Mouse (Mus musculus) cerebellum, adult 9-10 months (tissue): ENCODE measurements around the gene Mapkap1.

ENCODE experiments used
- DNase-seq: peaks from one replicate; pipeline ENCODE4 v3.0.0; 2022

Gene Mapkap1

DNA sequence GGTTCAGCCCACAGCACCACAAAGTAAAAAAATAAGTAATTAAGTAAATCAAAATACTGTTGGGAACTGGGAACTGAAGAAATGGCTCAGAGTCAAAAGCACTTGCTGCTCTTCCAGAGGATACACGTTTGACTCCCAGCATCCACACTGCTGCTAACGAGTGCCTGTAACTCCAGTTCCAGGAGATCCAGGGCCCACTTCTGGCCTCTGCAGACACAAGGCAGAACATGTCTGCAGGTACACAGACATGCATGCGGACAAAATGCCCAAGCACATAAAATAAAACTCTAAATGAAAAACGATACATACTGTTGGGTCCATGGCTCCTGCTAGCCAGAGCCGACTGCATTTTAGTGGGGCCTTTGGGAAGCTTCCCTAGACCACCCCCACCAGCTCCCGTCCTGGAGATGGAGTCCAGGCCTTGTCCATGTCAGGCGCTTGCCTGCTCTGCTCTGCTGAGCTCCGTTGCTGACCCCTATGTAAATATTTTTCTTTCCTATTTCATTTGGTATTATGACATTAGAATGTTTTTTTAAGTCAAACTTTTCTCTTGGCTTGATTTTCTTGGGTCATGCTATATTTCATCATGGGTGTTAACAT, 185.9 kb downstream of the Mapkap1 start:
- no peak for DNase-seq

DNA sequence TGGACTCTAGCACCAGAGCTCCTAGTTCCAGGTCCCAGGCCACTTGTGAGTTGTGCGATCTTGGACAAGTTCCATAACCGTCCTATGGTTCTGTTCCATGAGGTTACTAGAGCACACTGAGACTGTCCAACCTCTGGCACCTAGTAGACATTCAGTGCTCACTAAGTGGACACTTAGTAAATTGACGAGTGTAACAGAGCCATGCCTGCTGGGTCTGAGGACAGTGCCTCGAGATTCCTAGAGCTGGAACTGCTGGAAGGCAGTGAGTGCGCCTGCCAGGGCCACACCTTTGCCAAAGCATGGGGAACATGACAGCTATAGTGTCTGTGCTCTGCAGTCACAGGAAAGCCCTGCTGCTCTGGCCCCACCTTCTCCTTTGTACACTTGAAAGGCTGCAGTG, 187.4 kb downstream of the Mapkap1 start:
- DNase-seq, result no peak

DNA sequence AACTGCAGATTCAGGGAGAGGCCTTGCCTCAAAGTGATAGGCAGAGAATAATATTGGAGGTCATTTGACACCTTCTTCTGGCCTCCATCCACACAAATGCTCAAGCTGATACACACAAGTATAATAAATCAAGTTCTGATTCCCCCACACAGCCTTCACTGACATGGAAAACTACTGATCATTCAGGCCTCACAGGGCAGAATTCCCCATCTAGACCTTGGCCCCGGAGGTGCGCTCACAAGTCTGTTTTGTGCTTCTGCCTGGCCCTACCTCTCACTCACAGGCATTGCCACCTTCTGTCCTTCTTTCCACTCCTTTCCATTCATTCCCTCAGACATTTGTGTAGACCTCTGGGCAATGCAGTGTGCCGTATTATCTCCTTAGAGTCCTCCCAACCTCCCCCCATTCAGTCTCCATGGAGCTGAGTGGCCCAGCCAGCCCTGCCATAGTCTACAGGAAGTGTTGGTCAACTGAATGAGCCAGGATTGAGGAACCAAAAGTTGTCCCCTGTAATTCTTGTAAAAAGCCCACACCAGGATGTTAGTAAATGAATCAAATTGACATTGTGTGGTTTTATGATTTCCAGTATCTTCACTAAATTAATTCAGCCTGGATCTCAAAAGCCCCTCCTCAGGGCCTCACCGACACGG, 193.2 kb downstream of the Mapkap1 start:
- no peak for DNase-seq

DNA sequence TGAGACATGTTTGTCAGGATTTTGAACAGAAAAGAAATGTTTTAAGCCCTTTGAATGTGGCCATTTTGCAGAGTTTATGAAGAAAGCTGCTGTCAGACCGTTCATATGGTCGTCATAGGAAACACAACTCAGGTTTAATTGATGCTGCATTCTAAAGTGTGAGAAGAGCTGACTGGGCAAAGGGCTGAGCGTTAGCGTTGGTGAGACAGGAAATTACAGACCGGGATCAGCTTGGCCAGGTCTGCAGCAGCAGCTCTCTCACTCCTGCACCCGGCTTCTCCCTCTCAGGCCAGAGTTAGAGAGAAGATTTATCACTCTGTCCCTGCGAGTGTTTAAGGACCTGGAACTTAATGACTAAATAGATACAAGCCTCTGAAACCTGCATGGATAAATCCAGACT, 194.2 kb downstream of the Mapkap1 start:
- DNase-seq, result no peak

DNA sequence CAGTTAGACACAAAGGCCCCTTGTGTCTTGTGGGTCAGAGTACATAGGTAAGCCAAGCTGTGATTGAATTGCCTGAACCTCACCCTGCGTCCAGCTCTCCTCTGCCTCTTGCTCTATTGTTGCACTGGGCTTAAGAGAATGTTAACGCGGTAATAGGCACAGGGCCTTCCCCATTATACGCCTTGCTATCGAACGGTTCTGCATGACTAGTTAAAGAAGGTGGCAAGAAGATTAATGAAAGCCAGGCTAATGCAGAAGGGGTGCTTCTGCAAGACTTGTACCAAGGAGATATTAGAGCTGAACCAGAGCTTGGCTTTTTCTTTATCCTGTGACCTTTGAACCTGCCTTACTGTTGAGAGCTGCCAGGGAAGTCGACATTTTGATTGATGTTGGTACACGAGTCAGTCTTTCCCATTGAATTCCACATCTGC, 195.6 kb downstream of the Mapkap1 start:
- no peak for DNase-seq

DNA sequence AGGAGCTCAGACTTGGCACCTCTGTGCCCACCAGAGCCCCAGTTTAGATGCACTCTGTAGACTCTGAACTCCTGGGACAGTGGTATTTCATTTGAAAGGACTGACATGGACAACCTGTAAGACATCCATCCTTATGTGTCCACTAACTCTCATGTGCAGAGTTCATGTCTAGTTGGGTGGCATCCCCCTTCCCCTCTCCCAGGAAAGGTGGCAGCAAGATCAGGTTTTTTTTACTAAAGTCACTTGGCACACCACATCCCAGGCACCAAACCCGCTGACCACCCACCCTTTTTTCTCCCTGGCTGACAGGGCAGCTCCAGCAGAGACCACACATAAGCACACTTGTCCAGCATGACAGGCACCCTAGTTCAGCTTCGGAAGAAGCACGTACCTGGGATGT, 196.3 kb downstream of the Mapkap1 start:
- DNase-seq, result no peak

DNA sequence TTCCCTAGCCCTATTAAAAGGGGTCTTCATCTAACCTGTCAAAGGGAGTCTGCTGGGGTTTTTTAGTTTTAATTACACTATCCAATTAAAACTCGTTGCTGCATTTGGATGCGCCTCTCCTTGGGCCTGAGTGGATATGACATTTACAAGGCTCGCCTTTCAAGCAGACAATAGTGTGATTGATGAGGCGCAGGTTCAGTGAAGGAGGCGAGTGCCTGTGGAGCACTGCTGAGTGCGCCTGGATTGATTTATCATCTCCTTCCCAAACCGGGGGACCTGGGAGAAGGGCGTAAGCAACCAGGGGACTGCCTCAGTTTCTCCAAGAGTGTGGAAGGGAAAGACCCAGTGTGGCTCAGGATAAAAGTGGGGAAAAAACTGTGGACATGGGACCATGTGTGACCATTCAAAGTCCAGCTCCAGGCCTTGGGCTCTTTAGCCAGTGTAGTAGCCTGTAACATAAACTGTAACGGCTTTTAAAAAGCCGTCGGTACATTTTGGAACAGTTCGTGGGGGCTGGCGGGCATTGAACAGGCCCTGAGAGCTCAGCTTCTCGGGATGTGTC, 197.2 kb downstream of the Mapkap1 start:
- no peak for DNase-seq

DNA sequence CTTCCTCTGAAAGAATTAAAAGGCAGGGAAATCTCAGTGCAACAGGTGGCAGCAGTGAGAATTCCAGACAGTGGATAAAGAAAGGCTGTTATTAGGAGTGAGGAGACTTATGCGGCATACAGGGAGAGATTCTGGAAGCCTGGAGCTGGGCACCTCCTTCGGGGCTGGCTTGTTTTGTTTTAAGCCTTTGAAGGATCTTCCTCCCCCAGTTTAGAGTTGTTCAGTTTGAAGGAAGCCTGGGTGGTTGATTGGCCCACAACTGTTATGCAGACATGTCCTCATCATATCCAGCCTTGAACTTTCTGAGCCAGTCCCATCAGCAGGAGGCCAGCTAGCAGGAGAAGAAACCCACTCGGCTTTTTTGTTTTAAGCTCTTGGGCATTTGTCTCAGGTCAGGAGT, 198.5 kb downstream of the Mapkap1 start:
- DNase-seq, result no peak

DNA sequence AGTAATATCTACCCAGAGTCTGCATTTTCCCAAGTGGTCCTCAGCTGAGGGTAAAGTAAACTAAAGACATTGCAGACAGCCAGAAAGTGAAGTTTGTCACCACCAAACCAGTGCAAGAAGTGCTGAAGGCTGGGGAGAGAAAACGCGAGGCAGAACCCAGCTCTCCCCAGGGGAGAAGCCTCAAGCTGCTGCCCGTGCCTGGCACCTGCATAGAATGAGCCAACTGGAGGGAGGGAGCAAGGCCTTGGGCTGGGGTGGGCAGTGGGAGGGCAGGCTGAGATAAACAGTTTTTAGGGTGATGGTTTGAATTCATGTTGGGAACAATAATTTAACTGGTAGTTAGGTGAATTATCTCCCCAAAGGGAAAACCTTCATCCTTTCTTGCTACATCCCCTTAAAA, 202.3 kb downstream of the Mapkap1 start:
- DNase-seq, result no peak

DNA sequence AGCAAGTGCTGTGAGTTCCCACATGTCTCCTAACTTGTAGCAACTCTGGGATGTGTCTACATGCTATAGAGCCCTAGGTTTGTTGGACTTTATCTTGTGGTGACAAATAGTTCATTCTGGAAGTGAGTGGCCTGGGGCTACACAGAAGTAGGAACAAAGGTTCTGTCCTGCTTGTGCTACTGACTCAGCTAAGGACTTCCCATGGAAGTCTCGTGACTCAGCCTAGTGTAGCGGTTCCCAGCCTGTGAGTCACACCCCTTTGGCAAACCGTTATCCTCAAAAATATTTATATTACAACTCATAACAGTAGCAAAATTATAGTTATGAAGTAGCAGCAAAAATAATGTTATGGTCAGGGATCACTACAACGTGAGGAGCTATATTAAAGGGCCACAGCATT, 202.9 kb downstream of the Mapkap1 start:
- no peak for DNase-seq

DNA sequence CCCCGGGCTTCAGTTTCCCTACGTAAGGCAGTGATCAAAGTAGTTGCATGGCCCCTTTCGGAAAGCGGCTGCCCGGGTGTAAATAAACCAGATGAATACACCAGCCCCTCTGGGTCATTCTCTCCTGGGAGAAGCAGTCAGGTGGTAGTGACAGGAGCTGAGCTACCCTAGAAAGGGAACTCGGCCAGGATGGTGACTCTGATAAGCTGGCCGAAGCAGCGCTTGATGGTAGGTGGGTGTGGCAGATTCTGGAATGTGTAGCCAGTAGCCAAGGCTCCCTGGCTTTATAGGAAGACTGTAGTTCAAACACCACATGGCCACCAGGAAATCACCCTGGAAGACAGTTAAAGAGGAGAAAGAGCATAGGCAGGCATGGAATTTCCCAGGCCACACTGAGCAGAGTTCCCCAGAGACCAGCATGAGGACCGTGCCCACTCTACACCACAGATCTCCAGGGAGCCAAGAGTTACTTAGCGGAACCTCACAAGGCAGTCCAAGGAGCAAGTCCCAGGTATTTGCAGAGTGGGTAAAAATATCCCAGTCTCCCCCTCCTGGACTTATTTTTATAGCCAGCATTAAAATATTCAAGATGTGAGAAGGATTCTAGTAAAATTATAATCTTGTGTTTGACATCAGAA, 214.3 kb downstream of the Mapkap1 start:
- no peak for DNase-seq

DNA sequence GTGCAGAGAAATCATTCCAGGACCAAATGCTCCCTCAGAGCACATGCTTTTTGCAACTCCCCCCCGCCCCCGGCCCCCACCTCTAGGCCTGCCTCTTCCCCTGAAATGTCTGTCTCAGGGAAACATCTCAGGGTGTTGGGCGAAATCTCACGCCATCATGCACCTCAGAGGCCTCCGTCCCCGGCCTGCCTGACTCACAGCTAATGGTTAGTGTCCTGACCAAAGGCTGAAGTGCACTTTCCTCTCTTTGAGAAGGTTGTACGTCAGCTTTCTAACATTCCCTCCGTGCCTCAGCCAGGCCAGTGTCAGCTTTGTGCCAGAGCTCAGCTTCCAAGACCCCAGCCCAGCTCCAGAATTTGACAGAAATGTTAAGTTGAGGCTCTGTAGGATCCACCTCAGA, 214.9 kb downstream of the Mapkap1 start:
- no peak for DNase-seq

DNA sequence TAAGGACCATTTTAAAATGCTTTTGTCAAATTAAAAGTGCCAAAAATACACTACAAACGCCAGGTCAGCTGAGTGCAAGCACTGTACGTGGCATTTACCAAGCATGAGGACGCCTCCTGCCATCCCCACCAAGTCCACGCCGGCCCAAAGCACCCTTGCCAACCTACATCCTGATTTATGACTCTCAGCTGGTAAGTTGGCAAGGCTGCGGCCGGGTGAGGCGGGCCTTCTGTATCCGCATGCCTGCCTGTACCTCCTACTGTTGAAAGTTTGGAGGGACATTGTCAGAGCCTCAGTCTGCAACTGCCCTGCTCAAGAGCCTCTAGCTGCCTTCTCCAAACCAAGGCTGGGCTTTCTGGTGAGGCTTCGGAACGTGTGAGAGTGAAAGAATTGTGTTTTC, 215.9 kb downstream of the Mapkap1 start:
- DNase-seq, result peak; percentile 41

DNA sequence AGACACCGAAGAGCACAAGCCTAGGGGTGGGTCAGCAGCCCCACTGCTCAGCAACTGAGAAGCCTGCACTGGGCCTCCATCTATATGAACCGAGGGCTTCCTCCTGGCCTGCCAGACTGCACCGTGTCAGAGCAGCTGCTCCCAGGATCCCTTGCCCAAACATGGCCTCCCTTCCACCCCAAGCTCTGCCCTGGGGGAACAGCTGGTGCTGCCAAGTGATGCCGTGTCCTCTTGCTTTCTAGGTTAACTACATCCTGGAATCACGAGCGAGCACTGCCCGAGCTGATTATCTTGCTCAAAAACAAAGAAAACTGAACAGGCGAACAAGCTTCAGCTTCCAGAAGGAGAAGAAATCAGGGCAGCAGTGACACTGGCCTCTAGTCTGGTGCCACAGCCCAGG, 216.6 kb downstream of the Mapkap1 start:
- DNase-seq, result no peak

DNA sequence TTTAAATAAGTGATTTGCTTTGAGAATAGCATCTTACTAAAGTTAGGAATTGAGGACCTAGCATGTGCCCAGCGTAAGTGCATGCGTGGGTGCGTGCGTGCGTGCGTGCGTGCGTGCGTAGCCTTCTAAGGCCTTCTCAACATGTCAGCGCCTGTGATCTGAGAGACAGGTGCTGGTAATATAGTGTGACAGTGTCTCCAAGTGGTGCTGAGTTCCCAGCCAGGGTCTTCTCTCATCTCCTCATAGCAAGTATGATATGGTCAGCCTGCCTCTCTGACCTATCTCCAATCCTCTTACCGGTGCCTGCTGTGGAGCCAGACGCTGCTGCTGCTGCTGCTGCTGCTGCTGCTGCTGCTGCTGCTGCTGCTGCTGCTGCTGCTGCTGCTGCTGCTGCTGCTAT, 217.5 kb downstream of the Mapkap1 start:
- no peak for DNase-seq

DNA sequence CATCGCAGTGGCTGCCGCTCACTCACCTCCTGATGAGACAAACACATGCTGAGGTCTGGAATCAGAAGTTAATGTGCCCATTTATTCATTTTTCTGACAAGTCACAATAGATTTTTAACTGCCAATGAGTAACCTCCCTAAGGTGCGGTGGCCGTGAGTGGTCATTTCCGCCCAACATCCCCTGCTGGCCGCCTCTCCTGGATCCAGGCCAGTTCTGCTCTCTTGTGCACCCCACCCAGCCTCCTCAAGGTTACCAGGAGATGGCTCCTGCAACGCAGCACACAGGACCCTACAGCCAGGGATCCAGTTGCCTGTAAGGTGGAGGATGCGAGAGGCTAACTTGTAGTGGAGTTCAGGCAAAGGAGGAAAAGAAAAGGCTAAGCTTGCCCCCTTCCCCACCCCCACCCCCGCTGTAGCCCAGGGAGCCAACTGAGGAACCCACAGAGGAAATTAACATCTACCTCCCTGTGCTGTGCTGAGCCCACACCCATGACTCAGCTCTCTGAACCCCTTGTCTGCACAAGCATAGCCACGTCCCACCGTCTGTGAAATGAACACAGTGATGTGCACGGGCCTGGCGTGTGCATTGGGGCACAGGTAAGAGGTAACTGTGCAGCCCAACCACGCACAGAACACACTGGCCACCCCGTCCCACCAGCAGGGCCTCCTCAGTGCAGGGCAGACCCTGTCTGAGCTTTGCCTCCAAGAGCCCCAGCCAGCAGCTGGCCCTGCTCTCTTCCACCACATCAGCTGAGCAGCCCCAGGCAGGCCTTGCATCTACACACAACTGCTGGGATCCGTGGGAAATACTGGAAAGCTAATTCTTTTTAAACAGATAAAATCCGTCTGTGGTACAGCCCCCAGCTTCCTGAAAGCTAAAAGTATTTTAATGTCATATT, 221.0 kb downstream of the Mapkap1 start:
- DNase-seq, result no peak

DNA sequence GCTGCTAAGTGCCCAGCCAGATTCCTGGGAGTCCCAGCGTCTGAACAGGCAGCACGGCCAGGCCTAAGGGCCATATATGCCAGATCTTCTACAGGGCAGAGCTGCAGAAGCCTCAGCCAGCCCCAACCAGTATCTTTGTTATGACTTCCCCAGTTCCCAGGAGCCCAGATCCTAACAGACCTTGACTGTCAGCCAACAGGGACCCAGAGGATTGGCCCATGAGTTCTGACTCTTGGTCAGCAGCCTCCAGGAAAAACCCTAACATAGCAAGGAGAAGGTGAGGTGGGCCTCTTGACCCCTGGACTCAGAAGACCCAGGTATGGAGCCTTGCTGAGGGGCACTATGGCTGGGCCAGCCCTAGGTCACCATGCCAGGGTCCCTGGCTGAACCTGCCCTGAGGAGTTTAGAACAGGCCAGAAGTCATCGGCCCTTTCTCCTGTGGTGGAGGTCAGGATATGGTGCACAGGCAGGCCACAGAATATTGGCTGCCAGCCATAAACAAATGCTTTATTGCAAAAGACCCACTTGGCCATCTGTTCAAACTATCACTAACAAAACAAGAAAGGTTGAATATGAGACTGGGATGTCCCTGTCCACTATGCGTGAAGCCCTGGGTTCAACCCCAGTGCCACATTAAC, 222.5 kb downstream of the Mapkap1 start:
- DNase-seq, result no peak

DNA sequence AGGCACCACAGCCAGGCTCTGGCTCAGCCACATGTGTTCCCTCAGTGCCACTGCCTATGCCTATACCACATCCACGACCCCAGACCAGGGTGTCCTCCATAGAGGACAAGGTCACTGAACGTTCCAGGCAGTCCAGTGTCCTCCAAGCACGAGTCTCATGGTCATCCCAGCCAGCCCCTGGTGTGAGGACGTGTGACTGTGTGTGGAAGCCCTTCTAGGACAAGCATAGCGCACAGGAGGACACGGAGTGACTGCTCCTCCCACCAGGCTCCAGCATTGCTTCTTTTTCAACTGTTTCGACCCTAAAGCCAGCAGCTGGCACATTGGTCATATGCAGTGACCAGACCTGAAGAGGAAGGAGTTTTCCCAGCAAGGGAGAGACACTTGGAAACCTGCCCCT, 223.2 kb downstream of the Mapkap1 start:
- DNase-seq, result no peak

DNA sequence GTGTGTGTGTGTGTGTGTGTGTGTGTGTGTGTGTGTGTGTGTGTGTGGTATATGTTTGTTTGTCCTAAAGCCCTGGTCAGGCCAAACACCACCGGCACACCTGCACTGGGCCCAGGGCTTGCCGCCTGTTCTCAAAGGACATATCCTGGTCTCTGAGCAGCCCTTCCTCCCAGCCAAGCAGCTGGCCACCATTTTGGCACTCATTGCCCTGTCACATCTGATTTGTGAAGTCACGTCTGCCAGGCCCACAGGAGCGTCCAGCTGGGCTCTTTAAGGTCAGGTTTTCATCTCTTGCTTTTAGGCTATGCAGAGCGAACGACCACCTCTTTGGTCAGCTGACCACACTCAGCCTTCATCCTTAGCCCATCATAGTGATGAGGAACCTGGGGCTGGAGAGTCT, 223.9 kb downstream of the Mapkap1 start:
- DNase-seq, result no peak

DNA sequence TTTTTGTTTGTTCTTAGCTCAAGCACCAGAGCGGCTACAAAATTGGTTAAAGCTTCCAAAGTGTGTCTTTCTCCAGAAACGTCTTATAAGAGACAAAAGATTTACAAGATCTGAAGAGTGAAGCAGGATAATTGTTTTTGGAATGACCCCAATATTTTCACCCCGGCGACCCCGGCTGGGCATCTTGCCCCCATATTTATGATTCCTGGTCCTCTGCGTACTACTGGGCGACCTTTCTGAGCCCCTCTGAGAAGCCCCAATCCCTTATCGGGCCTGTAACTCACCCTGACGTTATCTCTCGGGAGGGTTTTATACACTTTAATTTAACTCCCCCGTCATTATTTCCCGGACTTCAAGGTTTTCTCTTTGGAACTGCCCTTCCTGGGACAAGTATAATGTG, 225.5 kb downstream of the Mapkap1 start:
- no peak for DNase-seq

DNA sequence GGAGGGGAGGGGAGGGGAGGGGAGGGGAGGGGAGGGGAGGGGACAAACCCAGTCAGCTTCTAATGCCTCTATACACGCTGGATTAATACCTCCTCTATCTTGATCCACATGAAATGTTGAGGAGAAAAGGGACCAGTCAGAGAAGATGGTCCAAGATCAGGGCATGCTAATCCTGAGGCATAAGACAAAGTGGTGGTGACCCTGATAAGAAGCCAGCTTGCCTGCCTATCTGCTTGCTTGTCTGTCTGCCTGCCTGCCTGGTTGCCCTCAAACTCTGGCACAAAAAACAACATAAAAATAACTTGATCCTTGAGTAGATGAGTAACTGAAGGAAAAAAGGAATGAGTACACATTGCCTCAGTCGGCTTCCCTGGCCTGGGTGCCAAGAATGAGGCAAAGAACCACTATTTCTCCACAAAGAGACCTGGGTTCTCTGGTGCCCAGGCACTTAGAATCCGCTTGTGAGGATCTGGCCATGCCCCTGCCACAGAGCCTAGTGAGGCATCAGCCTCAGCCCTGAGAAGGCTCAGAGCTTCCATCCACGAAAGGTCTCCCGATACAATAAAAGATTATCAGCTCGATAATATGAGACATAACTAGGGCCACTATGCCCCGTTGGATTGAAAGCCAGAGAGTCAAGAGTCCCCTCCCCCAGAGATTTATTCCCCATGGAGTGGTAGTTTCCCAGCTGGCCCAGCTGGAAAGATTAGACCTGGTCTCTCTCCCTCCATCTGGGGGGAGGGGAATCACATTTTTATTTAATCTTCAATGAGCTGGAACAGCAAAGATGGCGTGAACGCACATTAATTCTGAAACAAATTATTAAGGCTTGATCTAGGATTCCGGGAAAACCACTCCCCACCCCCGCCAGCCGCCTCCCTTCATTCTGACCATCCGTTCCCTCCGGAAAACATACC, 228.9 kb downstream of the Mapkap1 start:
- DNase-seq, result no peak
